Mouse (Mus musculus): ENCODE results near the gene Cd79b. TPM values are rescaled to one million over a fixed set of nuclear protein-coding genes. Genes with fewer than 3 reads are reported as not detected.

The Cd79b gene
- polyA plus RNA-seq, 1 experiment from 2014 or later, result 0.65 TPM

GRCm38 (mm10) chr11:106272644-106273310, 41.8 kb downstream of the Cd79b start, which contains the start of gene Smarcd2:
Gene Smarcd2 (minus strand): TSS chr11:106272972.
- Histone ChIP-seq H3K36me3 (ENCODE audit: control insufficient read depth, insufficient read depth) (no peaks in the 10 kb centered on the region), H3K4me1 (replicated peaks; ENCODE audit: control insufficient read depth, insufficient read depth, low read length) (peaks cover 35% of the 10 kb centered on the region), H3K4me3 (replicated peaks; ENCODE audit: low read length) (peak within 1 kb of the TSS; percentile 85), H3K9ac (replicated peaks; ENCODE audit: low read depth, low read length) (peak within 1 kb of the TSS; percentile 90), H3K9me3 (ENCODE audit: control insufficient read depth, low read length) (no peaks in the 10 kb centered on the region), H3K4me2 (ENCODE audit: low read length) (peak within 1 kb of the TSS; percentile 77), H3K27ac (ENCODE audit: low read length) (peak within 1 kb of the TSS; percentile 85), H3K27me3 (replicated peaks; ENCODE audit: control insufficient read depth, insufficient read depth, low read length) (no peaks in the 10 kb centered on the region)
- peak; percentile 94 for ATAC-seq
- under 1% methylated on average over 71 of the region's 72 CpGs for WGBS

DNA sequence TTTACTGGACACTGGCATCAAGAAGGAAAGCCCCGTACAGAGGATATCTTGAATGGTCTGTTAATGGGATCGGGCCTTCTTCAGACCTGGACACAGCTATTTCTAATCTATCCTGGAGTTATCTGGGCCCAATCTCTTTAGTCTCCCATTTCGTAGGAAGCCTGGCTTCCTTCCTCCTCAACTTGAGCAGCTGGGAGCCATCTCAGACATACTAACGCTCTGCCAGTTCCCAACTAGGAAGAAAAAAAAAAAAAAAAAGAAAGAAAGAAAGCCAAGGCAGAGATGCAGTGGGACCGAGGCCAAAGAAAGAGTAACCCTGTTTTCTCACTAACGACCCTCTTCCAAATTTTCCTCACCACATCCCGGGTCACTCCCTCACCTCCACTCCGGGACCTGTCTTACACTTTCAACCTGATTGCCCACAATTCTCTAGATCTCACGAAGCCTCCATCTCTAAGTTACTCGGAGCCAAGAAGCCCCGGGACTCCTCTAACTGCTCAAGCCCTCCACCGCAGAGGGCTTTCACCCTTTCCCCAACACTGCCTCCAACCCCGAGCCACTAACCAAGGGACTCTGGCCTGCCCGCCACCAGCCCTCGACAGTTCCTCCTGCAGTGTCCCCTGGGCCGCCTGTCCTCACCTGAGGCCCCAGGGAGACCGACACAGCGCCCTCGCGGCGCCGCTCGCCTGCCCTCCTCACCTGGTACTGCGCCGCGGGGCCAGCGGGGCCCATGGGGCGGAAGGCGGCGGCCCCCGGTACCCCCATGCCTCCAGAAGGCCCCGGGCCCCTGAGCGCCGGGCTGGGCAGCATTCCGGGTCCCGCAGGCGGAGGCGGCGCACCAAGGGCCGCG, 42.5 kb downstream of the Cd79b start:
- Histone ChIP-seq H3K4me2 (ENCODE audit: low read length) (peak overlapping the region; percentile 71), H3K27me3 (replicated peaks; ENCODE audit: control insufficient read depth, insufficient read depth, low read length) (no peaks in the 10 kb centered on the region), H3K9ac (replicated peaks; ENCODE audit: low read depth, low read length) (peak overlapping the region; percentile 90), H3K4me1 (replicated peaks; ENCODE audit: control insufficient read depth, insufficient read depth, low read length) (peaks cover 39% of the 10 kb centered on the region), H3K27ac (ENCODE audit: low read length) (peak overlapping the region; percentile 85), H3K4me3 (replicated peaks; ENCODE audit: low read length) (peak overlapping the region; percentile 85), H3K9me3 (ENCODE audit: control insufficient read depth, low read length) (no peaks in the 10 kb centered on the region), H3K36me3 (ENCODE audit: control insufficient read depth, insufficient read depth) (peaks cover under 1% of the 10 kb centered on the region; the same call in 1 of the 2 replicates)
- no peak for ATAC-seq
- WGBS, result 1% methylated on average over 39 of the region's 41 CpGs

DNA sequence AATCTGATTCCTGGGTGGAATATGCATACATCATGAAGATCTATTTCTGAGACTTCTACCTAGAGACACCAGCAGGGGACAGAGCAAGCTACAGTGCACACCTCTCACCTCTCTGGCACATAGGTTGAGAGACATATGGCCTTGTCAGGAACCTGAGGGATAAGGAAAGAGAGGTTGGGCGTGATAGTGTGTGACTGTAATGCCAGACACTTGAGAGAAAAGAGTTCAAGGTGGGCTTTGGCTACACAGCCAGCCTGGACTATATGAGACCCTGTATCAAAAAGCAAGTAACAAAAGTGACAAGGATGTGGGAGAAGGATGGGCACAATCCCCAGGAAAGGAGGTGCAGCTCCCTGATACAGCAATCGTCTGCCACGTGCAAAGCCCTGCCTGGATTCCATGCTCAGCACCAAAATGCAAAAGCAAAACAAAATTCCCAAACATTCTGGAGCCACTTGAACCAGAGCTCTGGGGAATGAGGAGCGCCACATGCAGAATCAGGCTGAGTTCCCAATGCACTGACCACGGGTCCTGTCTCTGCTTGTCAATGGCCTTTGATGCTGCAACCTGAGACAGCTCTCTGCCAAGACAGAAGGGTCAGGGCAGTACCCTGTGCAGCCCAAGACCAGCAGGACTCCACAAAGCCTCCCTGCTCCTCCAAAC, 43.3 kb downstream of the Cd79b start:
- H3K4me1 ChIP-seq (replicated peaks; ENCODE audit: control insufficient read depth, insufficient read depth, low read length), result peaks cover 36% of the 10 kb centered on the region
- no peaks in the 10 kb centered on the region for H3K27me3 ChIP-seq (replicated peaks; ENCODE audit: control insufficient read depth, insufficient read depth, low read length)
- H3K4me3 ChIP-seq (replicated peaks; ENCODE audit: low read length), result peak overlapping the region; percentile 85
- H3K9me3 ChIP-seq (ENCODE audit: control insufficient read depth, low read length), result no peaks in the 10 kb centered on the region
- H3K4me2 ChIP-seq (ENCODE audit: low read length), result peak overlapping the region; percentile 71
- H3K9ac ChIP-seq (replicated peaks; ENCODE audit: low read depth, low read length), result peak overlapping the region; percentile 90
- H3K27ac ChIP-seq (ENCODE audit: low read length), result peak overlapping the region; percentile 85
- peaks cover 7% of the 10 kb centered on the region; the same call in 1 of the 2 replicates for H3K36me3 ChIP-seq (ENCODE audit: control insufficient read depth, insufficient read depth)
- ATAC-seq, result no peak
- 39% methylated on average over 5 of the region's 5 CpGs for WGBS

DNA sequence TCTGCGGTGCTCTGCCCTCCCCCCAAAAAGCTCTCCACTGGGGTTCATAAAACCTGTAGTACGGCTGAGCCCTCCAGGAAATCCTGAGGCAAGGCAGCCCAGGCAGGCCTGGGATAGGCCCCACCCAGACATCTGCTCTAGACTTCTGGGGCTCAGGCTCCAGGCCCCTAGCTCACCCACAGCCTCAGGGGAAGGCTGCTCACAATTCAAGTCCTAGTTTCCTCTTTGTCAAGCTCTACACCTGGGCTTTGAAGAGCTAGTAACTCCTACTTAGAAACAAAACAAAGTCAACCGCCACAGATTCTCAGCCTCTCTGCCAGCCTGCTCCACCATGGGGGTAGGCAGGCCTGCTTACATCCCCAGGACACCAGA, 45.5 kb downstream of the Cd79b start:
- Histone ChIP-seq H3K9ac (replicated peaks; ENCODE audit: low read depth, low read length) (no peak overlapping the region), H3K27ac (ENCODE audit: low read length) (peak overlapping the region; percentile 56), H3K36me3 (ENCODE audit: control insufficient read depth, insufficient read depth) (peaks cover 26% of the 10 kb centered on the region), H3K4me1 (replicated peaks; ENCODE audit: control insufficient read depth, insufficient read depth, low read length) (peaks cover 34% of the 10 kb centered on the region), H3K27me3 (replicated peaks; ENCODE audit: control insufficient read depth, insufficient read depth, low read length) (no peaks in the 10 kb centered on the region), H3K4me3 (replicated peaks; ENCODE audit: low read length) (no peak overlapping the region), H3K9me3 (ENCODE audit: control insufficient read depth, low read length) (no peaks in the 10 kb centered on the region), H3K4me2 (ENCODE audit: low read length) (no peak overlapping the region)
- 57% methylated on average over 3 of the region's 3 CpGs for WGBS
- ATAC-seq, result no peak

DNA sequence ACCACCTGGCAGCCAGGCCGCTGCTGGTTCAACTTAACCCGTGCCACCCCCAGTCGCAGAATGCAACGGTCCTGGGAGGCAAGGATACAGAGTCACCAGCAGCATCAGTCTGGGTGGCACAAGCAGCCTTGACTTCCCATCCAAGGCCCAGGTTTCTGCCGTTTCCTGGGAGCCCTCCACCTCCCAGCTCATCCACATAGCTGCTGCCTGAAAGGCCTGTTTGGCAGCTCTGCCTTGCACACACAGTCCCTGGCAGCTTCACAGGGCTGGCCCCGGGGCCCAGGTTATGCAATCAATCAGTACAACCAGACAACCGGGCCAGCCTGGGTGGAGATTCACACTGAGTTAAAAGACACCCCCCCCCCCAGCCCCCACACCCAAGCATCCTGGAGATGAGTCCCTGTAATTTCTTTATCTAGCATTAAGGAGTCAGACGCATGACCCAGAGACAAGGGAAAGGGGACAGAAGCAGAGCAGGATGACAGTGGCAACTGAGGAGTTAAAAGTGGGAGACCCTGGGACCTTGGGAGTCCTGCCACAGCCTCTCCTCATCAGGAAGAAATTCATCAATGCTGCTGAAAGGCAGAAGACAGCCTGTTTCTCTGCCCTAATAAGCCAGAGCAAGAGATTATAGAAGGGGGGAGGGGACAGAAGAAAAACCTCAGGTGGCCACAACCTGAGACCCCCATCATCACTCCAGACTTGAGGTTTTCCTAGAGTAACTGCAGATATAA, 46.1 kb downstream of the Cd79b start:
- Histone ChIP-seq H3K4me1 (replicated peaks; ENCODE audit: control insufficient read depth, insufficient read depth, low read length) (peaks cover 33% of the 10 kb centered on the region), H3K27ac (ENCODE audit: low read length) (peak overlapping the region; percentile 56), H3K9ac (replicated peaks; ENCODE audit: low read depth, low read length) (no peak overlapping the region), H3K36me3 (ENCODE audit: control insufficient read depth, insufficient read depth) (peaks cover 30% of the 10 kb centered on the region), H3K9me3 (ENCODE audit: control insufficient read depth, low read length) (no peaks in the 10 kb centered on the region), H3K27me3 (replicated peaks; ENCODE audit: control insufficient read depth, insufficient read depth, low read length) (no peaks in the 10 kb centered on the region), H3K4me3 (replicated peaks; ENCODE audit: low read length) (no peak overlapping the region), H3K4me2 (ENCODE audit: low read length) (no peak overlapping the region; the same call in 1 of the 2 replicates)
- ATAC-seq, result no peak
- whole genome bisulfite sequencing, result 71% methylated on average over 8 of the region's 8 CpGs

- H3K4me3 ChIP-seq (replicated peaks; ENCODE audit: low read length), result no peak overlapping the region
- peaks cover 29% of the 10 kb centered on the region for H3K4me1 ChIP-seq (replicated peaks; ENCODE audit: control insufficient read depth, insufficient read depth, low read length)
- 78% methylated on average over 5 of the region's 5 CpGs for WGBS
- no peaks in the 10 kb centered on the region for H3K9me3 ChIP-seq (ENCODE audit: control insufficient read depth, low read length)
- peak overlapping the region; percentile 56 for H3K27ac ChIP-seq (ENCODE audit: low read length)
- no peaks in the 10 kb centered on the region for H3K27me3 ChIP-seq (replicated peaks; ENCODE audit: control insufficient read depth, insufficient read depth, low read length)
- no peak overlapping the region for H3K4me2 ChIP-seq (ENCODE audit: low read length)
- H3K36me3 ChIP-seq (ENCODE audit: control insufficient read depth, insufficient read depth), result peaks cover 36% of the 10 kb centered on the region
- no peak for ATAC-seq
- H3K9ac ChIP-seq (replicated peaks; ENCODE audit: low read depth, low read length), result no peak overlapping the region
Observed at GRCm38 (mm10) chr11:106267871-106268270, 46.7 kb downstream of the Cd79b start.

GRCm38 (mm10) chr11:106267311-106267852, 47.2 kb downstream of the Cd79b start:
- H3K4me2 ChIP-seq (ENCODE audit: low read length), result no peak overlapping the region
- H3K9me3 ChIP-seq (ENCODE audit: control insufficient read depth, low read length), result no peaks in the 10 kb centered on the region
- no peak for ATAC-seq
- no peaks in the 10 kb centered on the region for H3K27me3 ChIP-seq (replicated peaks; ENCODE audit: control insufficient read depth, insufficient read depth, low read length)
- peaks cover 40% of the 10 kb centered on the region for H3K36me3 ChIP-seq (ENCODE audit: control insufficient read depth, insufficient read depth)
- no peak overlapping the region; the same call in 1 of the 2 replicates for H3K27ac ChIP-seq (ENCODE audit: low read length)
- no peak overlapping the region for H3K4me3 ChIP-seq (replicated peaks; ENCODE audit: low read length)
- WGBS, result 69% methylated on average over 15 of the region's 15 CpGs
- 0 out of 2 replicates have a peak overlapping the region, but pooled peaks have one; percentile 15 for H3K9ac ChIP-seq (replicated peaks; ENCODE audit: low read depth, low read length)
- peaks cover 29% of the 10 kb centered on the region for H3K4me1 ChIP-seq (replicated peaks; ENCODE audit: control insufficient read depth, insufficient read depth, low read length)

GRCm38 (mm10) chr11:106266431-106266830, 48.1 kb downstream of the Cd79b start:
- ATAC-seq, result no peak
- peaks cover 42% of the 10 kb centered on the region for H3K36me3 ChIP-seq (ENCODE audit: control insufficient read depth, insufficient read depth)
- H3K4me3 ChIP-seq (replicated peaks; ENCODE audit: low read length), result no peak overlapping the region
- H3K27ac ChIP-seq (ENCODE audit: low read length), result no peak overlapping the region
- H3K9me3 ChIP-seq (ENCODE audit: control insufficient read depth, low read length), result no peaks in the 10 kb centered on the region
- no peak overlapping the region for H3K9ac ChIP-seq (replicated peaks; ENCODE audit: low read depth, low read length)
- no peak overlapping the region for H3K4me2 ChIP-seq (ENCODE audit: low read length)
- H3K4me1 ChIP-seq (replicated peaks; ENCODE audit: control insufficient read depth, insufficient read depth, low read length), result peaks cover 24% of the 10 kb centered on the region
- WGBS, result 90% methylated on average over 10 of the region's 10 CpGs
- no peaks in the 10 kb centered on the region for H3K27me3 ChIP-seq (replicated peaks; ENCODE audit: control insufficient read depth, insufficient read depth, low read length)

Data from forebrain, embryonic 16.5 days (tissue).